Mouse (Mus musculus) liver, postnatal 0 days (tissue): ENCODE measurements around the gene Prex1. TPM values are rescaled to one million over a fixed set of nuclear protein-coding genes. Genes with fewer than 3 reads are reported as not detected.
A peak's percentile ranks its signal among the peaks of the same experiment; 100 is the strongest.

Source experiments
- ATAC-seq: fragments of 200-750 bp; cut with Nextera tagmentation; 2 replicates; pipeline ENCODE4 v1.8.0; 2017; ENCODE audit warnings: mild to moderate bottlenecking, moderate library complexity
- DNase-seq: peaks from one replicate; pipeline ENCODE4 v3.0.0-alpha.2; 2016
- H3K27ac ChIP-seq: fragments of 300-500 bp; sonication (generic); 2 replicates; pipeline ENCODE4 v1.5.1; 2014; ENCODE audit warnings: antibody characterized with exemption, moderate library complexity, mild to moderate bottlenecking, low read depth
- H3K27me3 ChIP-seq: fragments of 300-500 bp; sonication (generic); 2 replicates; pipeline ENCODE4 v1.6.1; 2014; ENCODE audit warnings: low read length, control low read depth, mixed read lengths; ENCODE audit not compliant: insufficient read depth
- H3K36me3 ChIP-seq: fragments of 300-500 bp; sonication (generic); replicated peaks from 2 replicates; pipeline ENCODE4 v1.6.1; 2014; ENCODE audit warnings: mild to moderate bottlenecking, control low read depth, low read length, moderate library complexity, mixed read lengths; ENCODE audit not compliant: insufficient read depth
- H3K4me1 ChIP-seq: fragments of 300-500 bp; sonication (generic); 2 replicates; pipeline ENCODE4 v1.6.1; 2014; ENCODE audit warnings: antibody characterized with exemption, mild to moderate bottlenecking, control low read depth; ENCODE audit not compliant: insufficient read depth
- H3K4me2 ChIP-seq: fragments of 300-500 bp; sonication (generic); 2 replicates; pipeline ENCODE4 v1.6.1; 2014; ENCODE audit warnings: low read depth, mild to moderate bottlenecking, low read length, moderate library complexity, mixed read lengths
- H3K4me3 ChIP-seq: fragments of 300-500 bp; sonication (generic); 2 replicates; pipeline ENCODE4 v1.5.1; 2014; ENCODE audit warnings: low read depth, low read length
- H3K9ac ChIP-seq: fragments of 300-500 bp; sonication (generic); replicated peaks from 2 replicates; pipeline ENCODE4 v1.6.1; 2014; ENCODE audit warnings: mild to moderate bottlenecking, moderate library complexity
- H3K9me3 ChIP-seq: fragments of 300-500 bp; sonication (generic); 2 replicates; pipeline ENCODE4 v1.6.1; 2016; ENCODE audit warnings: mild to moderate bottlenecking, control low read depth, low read length, mixed read lengths
- CTCF ChIP-seq: sonication (generic); IDR thresholded peaks from 2 replicates; pipeline ENCODE4 v1.5.1; 2016; ENCODE audit warnings: antibody characterized with exemption, low read depth
- EP300 ChIP-seq: IDR thresholded peaks from 2 replicates; pipeline ENCODE4 v1.6.1; 2016; ENCODE audit warnings: antibody characterized with exemption, low read depth, mild to moderate bottlenecking
- WGBS: fragments of 180-500 bp; shearing (Covaris S2); extraction: QIAGEN DNeasy Blood & Tissue Kit; methylation state at CpG from one replicate; pipeline ENCODE4 v1.1.7; 2014; ENCODE audit not compliant: insufficient replicate concordance; 5-methylcytosine and 5-hydroxymethylcytosine counted together
- polyA plus RNA-seq: library from polyadenylated mRNA; unstranded; fragments of >200 nt; fragmentation: Nextera tagmentation; extraction: Ambion mirVana; gene quantifications from 2 replicates; pipeline ENCODE4 v1.2.1, GENCODE M21; 2015

Prex1 gene
- polyA plus RNA-seq, 1 experiment from 2014 or later: 6.3 TPM

GRCm38 (mm10) chr2:166662595-166663160 is 51.0 kb downstream of the Prex1 start:
- H3K27ac ChIP-seq: no peak overlapping the region
- no peaks in the 10 kb centered on the region for H3K9me3 ChIP-seq
- no peak overlapping the region for H3K9ac ChIP-seq
- H3K4me2 ChIP-seq: no peak overlapping the region
- WGBS: 64% methylated on average over 6 of the region's 6 CpGs
- H3K36me3 ChIP-seq: no peaks in the 10 kb centered on the region
- ATAC-seq (0 out of 2 replicates have a peak, but pooled peaks have one; percentile 17), DNase-seq (no peak)
- no peak overlapping the region for H3K4me3 ChIP-seq
- H3K4me1 ChIP-seq: peaks cover 21% of the 10 kb centered on the region
- TF ChIP-seq EP300 (no peak), CTCF (no peak)
- H3K27me3 ChIP-seq: no peaks in the 10 kb centered on the region

DNA sequence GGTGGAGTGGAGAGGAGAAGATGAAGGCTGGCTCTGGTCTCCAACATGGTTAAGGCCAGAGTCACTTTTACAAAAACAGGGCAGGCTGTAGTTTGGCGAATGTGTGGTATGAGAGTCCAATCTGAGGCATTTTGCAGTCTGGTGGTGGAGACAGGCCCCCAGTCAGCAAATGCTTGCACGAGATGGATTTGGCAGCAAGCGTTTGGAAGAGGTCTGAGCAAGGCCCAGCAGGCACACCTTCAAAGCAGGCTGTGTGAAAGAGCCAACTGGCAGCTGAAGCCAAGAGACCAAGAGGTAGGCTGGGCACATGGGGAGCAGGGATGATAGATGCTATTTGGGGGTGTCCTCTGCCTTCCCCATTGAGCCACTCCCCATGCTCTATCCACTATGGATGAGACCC is 51.7 kb downstream of the Prex1 start:
- H3K9me3 ChIP-seq: no peaks in the 10 kb centered on the region
- no peaks in the 10 kb centered on the region for H3K27me3 ChIP-seq
- H3K36me3 ChIP-seq: no peaks in the 10 kb centered on the region
- no peak overlapping the region for H3K27ac ChIP-seq
- peaks cover 28% of the 10 kb centered on the region for H3K4me1 ChIP-seq
- no peak for DNase-seq
- ATAC-seq: no peak
- WGBS: 75% methylated on average over 3 of the region's 3 CpGs
- no peak overlapping the region for H3K4me3 ChIP-seq
- H3K4me2 ChIP-seq: no peak overlapping the region
- no peak for TF ChIP-seq EP300
- TF ChIP-seq CTCF: no peak
- H3K9ac ChIP-seq: no peak overlapping the region

DNA sequence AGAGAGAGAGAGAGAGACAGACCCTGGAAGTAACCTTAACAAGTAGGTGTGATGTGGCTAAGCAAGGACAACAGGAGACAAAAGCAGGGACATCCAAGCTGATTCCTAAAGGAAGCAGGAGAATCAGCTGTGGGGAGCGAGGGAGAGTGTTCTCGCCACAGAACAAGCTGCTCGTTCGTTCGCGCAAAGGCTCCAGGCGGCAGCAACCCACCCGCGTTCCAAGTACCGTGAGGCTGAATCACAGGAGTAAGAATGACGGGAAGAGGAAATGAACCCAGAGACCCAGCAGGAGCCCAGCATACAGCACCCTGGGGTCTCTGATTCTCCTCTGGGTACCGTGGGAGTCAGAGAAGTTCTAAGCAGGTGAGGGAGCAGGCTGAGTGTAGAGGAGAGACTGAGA is 52.1 kb downstream of the Prex1 start:
- H3K9ac ChIP-seq: no peak overlapping the region
- no peak overlapping the region for H3K4me2 ChIP-seq
- H3K27ac ChIP-seq: no peak overlapping the region
- peaks cover 31% of the 10 kb centered on the region for H3K4me1 ChIP-seq
- 85% methylated on average over 12 of the region's 12 CpGs for WGBS
- ATAC-seq: no peak
- H3K4me3 ChIP-seq: no peak overlapping the region
- no peaks in the 10 kb centered on the region for H3K9me3 ChIP-seq
- no peak for TF ChIP-seq EP300
- TF ChIP-seq CTCF: no peak
- H3K27me3 ChIP-seq: no peaks in the 10 kb centered on the region
- H3K36me3 ChIP-seq: no peaks in the 10 kb centered on the region
- DNase-seq: no peak

GRCm38 (mm10) chr2:166658380-166658779 is 55.3 kb downstream of the Prex1 start:
- Histone ChIP-seq H3K4me1 (peaks cover 40% of the 10 kb centered on the region), H3K4me2 (no peak overlapping the region), H3K4me3 (no peak overlapping the region), H3K27ac (0 out of 2 replicates have a peak overlapping the region, but pooled peaks have one; percentile 5), H3K9ac (no peak overlapping the region), H3K27me3 (no peaks in the 10 kb centered on the region), H3K9me3 (no peaks in the 10 kb centered on the region), H3K36me3 (no peaks in the 10 kb centered on the region)
- 59% methylated on average over 3 of the region's 3 CpGs for WGBS
- ATAC-seq: no peak
- no peak for DNase-seq
- TF ChIP-seq EP300 (no peak), CTCF (no peak)

GRCm38 (mm10) chr2:166657451-166658011 is 56.1 kb downstream of the Prex1 start:
- 66% methylated on average over 10 of the region's 10 CpGs for WGBS
- Histone ChIP-seq H3K4me1 (peaks cover 40% of the 10 kb centered on the region), H3K36me3 (no peaks in the 10 kb centered on the region), H3K4me2 (no peak overlapping the region), H3K27me3 (no peaks in the 10 kb centered on the region), H3K9me3 (no peaks in the 10 kb centered on the region), H3K9ac (no peak overlapping the region), H3K4me3 (no peak overlapping the region), H3K27ac (peak overlapping the region; percentile 39; the same call in 1 of the 2 replicates)
- ATAC-seq (no peak), DNase-seq (no peak)
- TF ChIP-seq EP300 (no peak), CTCF (no peak)

DNA sequence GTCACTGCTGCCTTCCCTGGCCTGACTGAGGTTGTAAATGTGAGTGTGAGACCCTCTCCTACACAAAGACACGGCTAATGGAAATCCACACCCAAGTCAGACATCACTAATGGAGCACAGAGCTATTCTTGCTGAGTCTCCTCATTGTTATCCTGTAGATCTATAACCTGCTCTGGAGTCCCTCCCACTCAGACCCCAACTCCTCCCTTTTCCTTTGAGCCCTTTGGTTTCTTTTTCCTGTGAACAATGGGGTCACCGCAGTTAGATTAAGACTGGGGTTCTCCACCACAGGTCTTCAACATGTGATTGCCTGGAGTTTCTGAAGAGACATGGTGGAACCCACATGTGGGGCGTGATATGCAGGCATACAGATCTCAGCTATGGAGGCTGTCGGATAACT is 57.0 kb downstream of the Prex1 start:
- Histone ChIP-seq H3K4me2 (peak overlapping the region; percentile 40; the same call in 1 of the 2 replicates), H3K9me3 (no peaks in the 10 kb centered on the region), H3K4me1 (peaks cover 43% of the 10 kb centered on the region), H3K9ac (no peak overlapping the region), H3K36me3 (no peaks in the 10 kb centered on the region), H3K4me3 (no peak overlapping the region), H3K27me3 (no peaks in the 10 kb centered on the region), H3K27ac (peak overlapping the region; percentile 70; the same call in 1 of the 2 replicates)
- 40% methylated on average over 4 of the region's 4 CpGs for WGBS
- TF ChIP-seq EP300 (no peak), CTCF (no peak)
- no peak for DNase-seq
- ATAC-seq: no peak
